Mouse (Mus musculus): Measurements from ENCODE around the gene Nags. TPM values are rescaled to one million over a fixed set of nuclear protein-coding genes. Genes with fewer than 3 reads are reported as not detected.

Nags gene
- polyA plus RNA-seq (2012; rRNA removed) (0.06 and 0.09 TPM in 2 replicates), polyA plus RNA-seq (2014; fragmentation: Nextera tagmentation; extraction: Ambion mirVana) (not detected in 2 replicates)

DNA sequence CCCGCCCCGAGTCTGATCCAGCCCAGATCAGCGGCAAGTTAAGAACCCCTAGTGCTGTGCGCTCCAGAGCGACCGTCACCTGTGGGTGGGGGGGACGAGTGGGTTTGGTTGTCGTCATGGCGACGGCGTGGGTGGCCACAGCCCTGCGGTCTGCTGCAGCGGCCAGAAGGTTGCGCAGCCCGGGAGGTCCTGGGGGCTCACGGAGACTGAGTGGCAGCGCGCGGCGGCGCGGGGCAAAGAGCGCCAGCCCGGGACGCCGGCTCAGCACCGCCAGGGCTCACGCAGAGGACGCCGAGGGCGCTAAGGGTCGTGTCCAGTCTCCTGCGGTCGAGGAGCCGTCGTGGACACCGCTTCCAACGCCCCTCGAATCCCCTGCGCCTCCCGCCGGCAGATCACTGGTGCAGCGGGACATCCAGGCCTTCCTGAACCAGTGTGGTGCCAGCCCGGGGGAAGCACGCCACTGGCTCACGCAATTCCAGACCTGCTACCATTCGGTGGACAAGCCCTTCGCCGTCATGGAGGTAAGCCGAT is at the start of gene Nags:
TSS of gene Nags (plus strand) at position 43 of the 531 bp plus-strand sequence.
- DNase-seq (ENCODE audit: low spot score) (no peak), ATAC-seq (ENCODE audit: low FRiP score, low read depth) (0 out of 2 replicates have a peak, but pooled peaks have one; percentile 17)
- no peak for TF ChIP-seq POLR2A (IDR thresholded peaks at IDR 0.05; ENCODE audit: borderline replicate concordance, extremely low read depth, insufficient read depth, insufficient read length)
- Histone ChIP-seq H3K27me3 (ENCODE audit: control insufficient read depth, insufficient read depth, low read length) (peaks cover 58% of the 10 kb centered on the region), H3K27ac (replicated peaks; ENCODE audit: low read depth, low read length) (no peak within 1 kb of the TSS), H3K9me3 (ENCODE audit: control insufficient read depth, low read length) (no peaks in the 10 kb centered on the region), H3K4me3 (replicated peaks; ENCODE audit: low read length) (peak within 1 kb of the TSS; percentile 31), H3K4me2 (replicated peaks; ENCODE audit: low read depth, low read length, severe bottlenecking) (peak within 1 kb of the TSS; percentile 48), H3K9ac (ENCODE audit: low read depth, low read length, severe bottlenecking) (peak within 1 kb of the TSS; percentile 44; the same call in 1 of the 2 replicates), H3K4me1 (ENCODE audit: control insufficient read depth, insufficient read depth, low read length) (peaks cover 12% of the 10 kb centered on the region), H3K36me3 (ENCODE audit: control insufficient read depth, insufficient read depth, low read length) (no peaks in the 10 kb centered on the region)
- under 1% methylated on average over 45 of the region's 50 CpGs for WGBS

DNA sequence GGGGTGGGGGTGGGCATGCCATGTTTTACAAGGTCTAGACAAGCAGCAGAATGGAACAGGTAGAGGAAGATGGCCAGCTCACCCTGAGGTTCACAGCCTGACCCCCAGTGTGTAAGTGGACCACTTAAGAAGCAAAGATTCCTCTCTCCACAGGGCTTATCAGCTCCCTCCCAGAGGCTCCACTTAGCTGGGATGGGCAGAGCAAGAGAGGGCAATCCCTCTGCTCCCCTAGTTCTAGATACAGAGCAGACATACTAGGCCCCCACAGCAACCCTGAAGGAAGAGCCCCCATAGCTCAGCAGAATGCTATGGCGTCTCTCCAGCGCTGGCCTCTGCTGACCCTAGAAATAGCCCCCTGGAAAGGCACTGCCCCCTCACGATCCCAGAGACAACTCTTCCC is 49.6 kb upstream of the Nags start:
- no peak for DNase-seq (ENCODE audit: low spot score)
- Histone ChIP-seq H3K4me1 (ENCODE audit: control insufficient read depth, insufficient read depth, low read length) (0 out of 2 replicates have a peak, but pooled peaks cover 2% of the 10 kb centered on the region), H3K9ac (ENCODE audit: low read depth, low read length, severe bottlenecking) (no peak overlapping the region), H3K9me3 (ENCODE audit: control insufficient read depth, low read length) (no peaks in the 10 kb centered on the region), H3K27me3 (ENCODE audit: control insufficient read depth, insufficient read depth, low read length) (no peaks in the 10 kb centered on the region), H3K4me3 (replicated peaks; ENCODE audit: low read length) (no peak overlapping the region), H3K27ac (replicated peaks; ENCODE audit: low read depth, low read length) (no peak overlapping the region), H3K4me2 (replicated peaks; ENCODE audit: low read depth, low read length, severe bottlenecking) (no peak overlapping the region), H3K36me3 (ENCODE audit: control insufficient read depth, insufficient read depth, low read length) (no peaks in the 10 kb centered on the region)
- ATAC-seq (ENCODE audit: low FRiP score, low read depth) = no peak
- TF ChIP-seq POLR2A (IDR thresholded peaks at IDR 0.05; ENCODE audit: borderline replicate concordance, extremely low read depth, insufficient read depth, insufficient read length) = no peak
- 83% methylated on average over 3 of the region's 3 CpGs for WGBS

DNA sequence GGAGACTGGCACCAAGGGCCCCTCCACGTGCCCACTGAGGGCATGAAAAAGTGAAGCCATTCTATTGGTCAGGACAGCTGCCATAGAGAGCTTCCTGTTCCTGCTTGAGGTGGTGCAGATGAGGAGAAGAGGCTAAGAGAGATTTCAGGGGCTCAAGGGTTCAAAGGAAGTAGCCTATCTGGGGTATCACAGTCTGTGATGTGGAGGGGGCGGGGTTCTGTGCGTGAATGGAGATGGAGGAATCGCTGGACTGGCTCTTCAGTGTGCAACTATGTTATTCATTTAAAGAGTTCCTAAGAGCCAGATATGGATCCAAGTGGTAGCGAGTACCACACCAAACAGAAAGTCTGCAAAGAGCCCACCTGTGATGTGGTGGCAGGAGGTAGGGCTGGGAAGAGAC is 48.9 kb upstream of the Nags start:
- no peak for ATAC-seq (ENCODE audit: low FRiP score, low read depth)
- no peak overlapping the region for H3K9ac ChIP-seq (ENCODE audit: low read depth, low read length, severe bottlenecking)
- 68% methylated on average over 5 of the region's 5 CpGs for WGBS

DNA sequence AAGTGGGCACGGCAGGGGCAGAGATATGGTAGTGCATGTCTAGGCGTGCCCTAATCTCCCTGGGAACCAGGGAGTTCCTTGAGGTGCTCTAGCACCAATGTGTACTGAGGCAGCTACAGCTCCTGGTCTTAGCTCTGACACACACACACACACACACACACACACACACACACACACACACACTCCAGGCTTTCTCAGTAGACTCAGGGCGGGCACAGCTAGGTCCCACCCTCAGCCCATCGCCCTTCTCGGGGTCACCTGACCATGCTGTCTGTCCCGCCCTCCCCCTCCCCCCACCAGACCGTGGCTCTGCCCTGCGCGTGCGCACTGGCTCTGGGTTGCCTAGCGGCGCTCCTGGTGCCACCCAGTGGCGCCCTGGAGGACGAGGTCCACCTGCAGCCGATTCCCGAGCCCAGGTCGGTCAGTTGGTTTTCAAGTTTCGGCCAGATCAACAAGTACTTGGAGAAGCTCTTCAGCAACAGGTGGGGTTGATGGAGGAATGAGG is 48.4 kb upstream of the Nags start:
- 8% methylated on average over 12 of the region's 18 CpGs for WGBS
- Histone ChIP-seq H3K9me3 (ENCODE audit: control insufficient read depth, low read length) (no peaks in the 10 kb centered on the region), H3K4me2 (replicated peaks; ENCODE audit: low read depth, low read length, severe bottlenecking) (peak overlapping the region; percentile 52), H3K27ac (replicated peaks; ENCODE audit: low read depth, low read length) (no peak overlapping the region), H3K9ac (ENCODE audit: low read depth, low read length, severe bottlenecking) (peak overlapping the region; percentile 47; the same call in 1 of the 2 replicates), H3K4me1 (ENCODE audit: control insufficient read depth, insufficient read depth, low read length) (0 out of 2 replicates have a peak, but pooled peaks cover 2% of the 10 kb centered on the region), H3K4me3 (replicated peaks; ENCODE audit: low read length) (peak overlapping the region; percentile 33), H3K36me3 (ENCODE audit: control insufficient read depth, insufficient read depth, low read length) (no peaks in the 10 kb centered on the region), H3K27me3 (ENCODE audit: control insufficient read depth, insufficient read depth, low read length) (no peaks in the 10 kb centered on the region)
- peak; percentile 83 for DNase-seq (ENCODE audit: low spot score)
- peak; percentile 86 for ATAC-seq (ENCODE audit: low FRiP score, low read depth)
- TF ChIP-seq POLR2A (IDR thresholded peaks at IDR 0.05; ENCODE audit: borderline replicate concordance, extremely low read depth, insufficient read depth, insufficient read length) = no peak

More for the DNA sequence above, 48.9 kb upstream of the Nags start:
- peak overlapping the region; percentile 52 for H3K4me2 ChIP-seq (replicated peaks; ENCODE audit: low read depth, low read length, severe bottlenecking)
- TF ChIP-seq POLR2A (IDR thresholded peaks at IDR 0.05; ENCODE audit: borderline replicate concordance, extremely low read depth, insufficient read depth, insufficient read length) = no peak
- no peaks in the 10 kb centered on the region for H3K27me3 ChIP-seq (ENCODE audit: control insufficient read depth, insufficient read depth, low read length)
- H3K9me3 ChIP-seq (ENCODE audit: control insufficient read depth, low read length) = no peaks in the 10 kb centered on the region
- no peaks in the 10 kb centered on the region for H3K36me3 ChIP-seq (ENCODE audit: control insufficient read depth, insufficient read depth, low read length)
- peak overlapping the region; percentile 33; the same call in 1 of the 2 replicates for H3K4me3 ChIP-seq (replicated peaks; ENCODE audit: low read length)
- H3K27ac ChIP-seq (replicated peaks; ENCODE audit: low read depth, low read length) = no peak overlapping the region
- no peak for DNase-seq (ENCODE audit: low spot score)
- H3K4me1 ChIP-seq (ENCODE audit: control insufficient read depth, insufficient read depth, low read length) = 0 out of 2 replicates have a peak, but pooled peaks cover 2% of the 10 kb centered on the region

DNA sequence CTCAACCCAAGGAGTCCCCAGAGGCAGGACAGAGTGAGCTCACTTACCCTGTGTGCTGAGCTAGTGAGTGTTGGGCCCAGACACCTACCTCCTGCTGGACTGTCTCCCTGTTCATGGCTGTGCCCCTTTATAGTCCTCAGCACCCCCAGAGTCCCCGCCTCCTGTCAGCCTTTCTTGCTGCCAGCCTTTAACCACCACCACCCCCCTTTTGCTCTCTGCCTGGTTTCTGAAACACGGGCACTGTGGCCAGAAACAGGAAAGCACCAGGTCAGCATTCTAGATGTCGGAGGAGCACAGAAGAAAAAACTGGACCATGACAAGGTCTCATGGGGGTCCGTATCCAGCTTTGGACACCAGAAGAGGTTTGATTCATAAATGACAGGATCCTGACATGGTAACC is 44.1 kb upstream of the Nags start, which contains the start of gene Ppy:
TSS of gene Ppy (minus strand) at position 101 of the 400 bp plus-strand sequence.
- Histone ChIP-seq H3K36me3 (ENCODE audit: control insufficient read depth, insufficient read depth, low read length) (no peaks in the 10 kb centered on the region), H3K9ac (ENCODE audit: low read depth, low read length, severe bottlenecking) (no peak within 1 kb of the TSS), H3K4me2 (replicated peaks; ENCODE audit: low read depth, low read length, severe bottlenecking) (no peak within 1 kb of the TSS), H3K27ac (replicated peaks; ENCODE audit: low read depth, low read length) (no peak within 1 kb of the TSS), H3K4me3 (replicated peaks; ENCODE audit: low read length) (no peak within 1 kb of the TSS), H3K27me3 (ENCODE audit: control insufficient read depth, insufficient read depth, low read length) (peaks cover 22% of the 10 kb centered on the region), H3K4me1 (ENCODE audit: control insufficient read depth, insufficient read depth, low read length) (0 out of 2 replicates have a peak, but pooled peaks cover 2% of the 10 kb centered on the region), H3K9me3 (ENCODE audit: control insufficient read depth, low read length) (no peaks in the 10 kb centered on the region)
- DNase-seq (ENCODE audit: low spot score) = no peak
- WGBS = 80% methylated on average over 4 of the region's 4 CpGs
- TF ChIP-seq POLR2A (IDR thresholded peaks at IDR 0.05; ENCODE audit: borderline replicate concordance, extremely low read depth, insufficient read depth, insufficient read length) = no peak
- ATAC-seq (ENCODE audit: low FRiP score, low read depth) = no peak
